Mouse (Mus musculus): ENCODE measurements at regions not wholly inside any gene's neighbourhood (a gene's known extent, or its start where the extent isn't known, plus 50 kb on each side); places are given as distances from the start of the nearest gene placed in this dataset.

GRCm38 (mm10) chr8:49562976-49563375 lies 719.2 kb upstream of the Tenm3 start:
- TF ChIP-seq CTCF (IDR thresholded peaks at IDR 0.05; ENCODE audit: extremely low read depth, insufficient read depth, low read length) (no peak), POLR2A (IDR thresholded peaks at IDR 0.05; ENCODE audit: extremely low read depth, insufficient read depth, low read length) (no peak)
